Mouse (Mus musculus) liver, adult 2 months (tissue): ENCODE measurements at regions not wholly inside any gene's neighbourhood (a gene's known extent, or its start where the extent isn't known, plus 50 kb on each side); places are given as distances from the start of the nearest gene placed in this dataset.

Source experiments
- CTCF ChIP-seq: fragments of 200-500 bp; IDR thresholded peaks from 2 replicates; pipeline ENCODE4 v1.5.1; 2011; ENCODE audit warnings: low read depth, low read length, control low read depth
- POLR2A ChIP-seq: fragments of 200-500 bp; IDR thresholded peaks from 2 replicates; pipeline ENCODE4 v1.6.1; 2011; ENCODE audit warnings: low read length, control low read depth; ENCODE audit not compliant: insufficient read depth; ENCODE audit errors: extremely low read depth

DNA sequence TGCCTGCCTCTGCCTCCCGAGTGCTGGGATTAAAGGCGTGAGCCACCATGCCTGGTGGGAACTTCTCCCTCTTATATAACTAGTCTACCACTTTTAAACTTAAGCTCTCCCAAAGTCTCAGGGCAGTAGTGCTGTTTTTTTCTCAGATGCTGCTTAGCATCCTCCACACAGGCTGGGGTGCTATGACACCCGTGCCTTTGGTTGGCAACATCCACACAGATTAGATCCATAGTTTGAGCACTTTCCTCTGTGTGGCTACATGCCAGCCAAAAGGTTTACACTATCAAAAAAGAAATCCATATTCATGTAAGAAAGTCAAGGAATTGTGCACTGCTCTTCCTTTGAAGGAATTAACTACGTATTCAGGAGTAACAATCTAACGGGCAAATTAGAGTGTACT, 72.1 kb upstream of the Cnr1 start:
- no peak for TF ChIP-seq CTCF
- no peak for TF ChIP-seq POLR2A
